Mouse (Mus musculus) cerebellum, adult 18-20 months (tissue): Measurements from ENCODE around the gene Psme2.

Source experiments
- DNase-seq, 2 experiments: peaks; one replicate each; pipeline ENCODE4 v3.0.0; 2021

The Psme2 gene

DNA sequence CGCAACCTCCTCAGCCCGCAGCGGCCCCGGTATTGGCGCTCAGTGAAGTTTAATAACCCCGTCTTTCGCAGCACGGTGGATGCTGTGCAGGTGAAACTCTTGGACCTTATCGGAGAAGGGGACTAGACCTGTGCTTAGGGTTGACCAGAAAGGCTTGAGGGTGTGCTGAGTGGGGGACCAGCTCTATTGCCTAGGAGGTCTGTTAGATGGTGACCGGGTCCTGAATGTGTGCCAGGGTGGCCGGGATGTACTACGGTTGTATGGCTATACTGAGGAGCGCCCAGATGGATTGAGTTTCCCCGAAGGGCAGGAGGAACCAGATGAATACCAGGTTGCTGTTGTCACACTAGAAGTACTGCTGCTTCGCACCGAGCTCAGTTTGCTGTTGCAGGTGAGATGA lies 1.3 kb upstream of the Psme2 start:
- DNase-seq, result peak; percentile 27 to 44

GRCm38 (mm10) chr14:55591331-55591891 lies 498 bp upstream of the Psme2 start, which contains the start of gene Rnf31:
TSS of gene Rnf31 (plus strand) at chr14:55591708.
- peak; percentile 92 to 97 for DNase-seq

DNA sequence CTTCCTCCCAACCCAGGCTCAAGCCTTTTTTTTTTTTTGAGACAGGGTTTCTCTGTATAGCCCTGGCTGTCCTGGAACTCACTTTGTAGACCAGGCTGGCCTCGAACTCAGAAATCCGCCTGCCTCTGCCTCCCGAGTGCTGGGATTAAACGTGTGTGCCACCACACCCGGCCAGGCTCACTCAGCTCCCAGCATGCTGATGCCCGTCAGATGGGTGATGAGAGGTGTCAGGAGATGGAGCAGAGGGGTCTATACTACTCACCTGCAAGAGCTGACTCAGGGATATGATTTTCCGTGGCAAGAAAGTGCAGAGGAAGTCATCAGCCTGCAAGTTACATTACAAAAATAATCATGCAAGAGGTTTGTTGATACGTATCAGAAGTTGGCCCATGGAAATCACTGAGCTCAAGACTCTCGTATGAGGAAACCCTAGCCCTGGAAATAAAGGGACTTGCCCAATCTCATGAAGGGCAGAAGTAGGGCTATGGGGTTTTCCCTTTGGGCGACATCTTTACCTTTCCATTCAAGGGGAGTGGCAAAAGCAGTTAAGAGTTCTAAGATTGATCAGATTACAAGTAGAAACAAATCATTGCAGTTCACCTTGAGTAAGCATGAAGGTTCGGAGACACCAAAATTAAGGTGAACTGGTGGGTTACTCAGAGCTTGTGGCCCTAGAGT lies 1.0 kb downstream of the Psme2 start:
- DNase-seq, result no peak

GRCm38 (mm10) chr14:55589271-55589670 lies 1.6 kb downstream of the Psme2 start:
- no peak for DNase-seq

DNA sequence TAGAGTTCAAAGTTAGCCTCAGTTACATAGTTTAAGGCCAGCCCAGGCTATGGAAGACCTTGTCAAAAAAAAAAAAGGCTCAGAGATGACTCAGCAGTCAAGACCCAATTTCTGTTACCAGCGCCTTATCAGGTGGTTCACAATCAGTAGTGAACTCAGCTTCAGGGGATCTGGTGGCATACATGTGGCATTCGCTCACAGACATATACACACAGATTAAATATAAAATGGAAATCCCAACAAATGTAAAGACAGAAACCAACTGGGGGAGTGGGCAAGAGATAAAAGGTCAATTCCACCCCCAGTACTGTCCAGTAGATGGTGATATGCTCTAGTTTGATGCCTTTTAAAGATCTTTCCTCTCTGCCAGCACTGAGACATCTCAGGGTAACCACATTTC lies 4.8 kb downstream of the Psme2 start:
- no peak for DNase-seq

DNA sequence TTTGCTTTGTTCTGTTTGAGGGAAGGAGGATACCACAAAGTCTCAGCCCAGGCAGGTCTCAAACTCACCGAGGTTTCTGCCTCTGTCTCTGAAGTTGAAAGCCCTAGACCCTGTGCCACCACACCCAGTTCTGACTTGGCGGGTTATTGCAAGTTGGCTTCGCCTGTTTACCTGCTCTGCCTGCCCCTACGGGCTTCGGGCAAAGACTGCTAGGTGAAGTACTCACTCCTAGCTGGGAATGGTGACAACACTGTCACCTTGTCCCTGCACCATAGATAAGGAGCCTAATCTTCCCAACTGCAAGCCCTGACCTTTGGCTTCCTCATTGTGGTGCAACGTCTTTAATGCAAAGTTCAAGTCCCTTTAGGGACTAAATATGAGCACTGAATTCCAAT lies 5.3 kb downstream of the Psme2 start:
- peak; percentile 18 to 31 for DNase-seq

DNA sequence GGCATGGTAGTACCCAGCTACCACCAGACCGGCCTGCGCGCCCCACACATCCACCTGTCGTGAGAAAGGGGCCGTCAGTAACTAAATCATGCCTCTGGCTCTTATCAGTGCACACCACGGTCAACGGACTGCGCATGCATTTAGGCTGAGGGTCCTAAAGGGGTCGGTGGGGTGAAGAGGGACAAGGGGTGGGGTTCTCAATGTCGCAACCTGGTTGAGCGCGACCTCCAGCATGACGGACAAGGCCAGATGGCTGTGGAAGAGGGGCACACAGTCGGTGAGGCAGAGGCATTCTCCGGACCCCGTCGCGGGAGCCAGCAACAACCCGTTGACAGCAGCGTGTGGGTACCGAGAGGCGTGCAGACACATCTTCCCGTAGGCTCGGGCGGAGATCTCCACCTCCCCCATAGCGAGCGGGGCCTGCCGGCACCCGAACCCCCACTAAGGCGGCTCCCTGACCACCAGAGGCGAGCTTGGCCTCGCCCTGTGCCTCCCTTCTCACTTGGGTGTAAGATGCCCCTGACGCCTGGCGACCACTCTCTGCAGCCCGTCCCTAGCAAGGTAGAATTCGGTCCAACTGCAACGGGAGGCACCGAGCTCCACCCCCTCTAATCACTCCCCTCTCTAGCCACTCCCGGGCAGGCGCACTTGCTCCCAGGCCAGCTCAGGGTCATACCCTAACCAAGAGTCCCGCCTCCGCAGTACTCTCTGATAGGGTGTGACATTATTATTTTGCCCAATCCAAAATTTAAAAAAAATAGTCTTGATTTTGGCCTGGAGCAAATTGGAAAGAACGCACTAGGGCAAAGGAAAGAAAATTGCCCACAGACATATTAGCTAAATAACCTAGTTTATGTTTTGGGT lies 6.0 kb downstream of the Psme2 start, which contains the start of gene Emc9:
Emc9 (minus strand) TSS at position 601 of the 864 bp plus-strand sequence.
- DNase-seq, result peak; percentile 80 to 92

DNA sequence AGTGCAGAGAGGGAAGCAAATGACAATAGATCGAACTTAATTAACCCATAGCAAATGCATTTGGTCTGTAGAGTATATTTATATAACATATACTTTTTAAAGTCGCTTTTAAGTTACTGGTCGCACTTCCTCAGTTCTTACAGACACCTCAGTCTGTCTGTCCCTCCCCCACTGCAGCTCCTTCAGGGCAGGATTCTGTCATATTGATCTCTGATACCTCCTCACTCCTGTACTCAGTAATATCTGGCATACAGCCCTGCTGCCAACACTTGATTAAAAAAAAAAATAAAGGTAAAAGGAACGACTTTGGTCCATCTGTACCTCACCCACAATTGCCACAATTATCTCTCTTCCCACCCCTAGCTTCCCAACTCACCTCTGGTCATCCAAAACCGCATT lies 6.6 kb downstream of the Psme2 start:
- DNase-seq, result no peak

- DNase-seq, result peak in 1 of 2 experiments; percentile 30
These were observed 8.8 kb downstream of the Psme2 start for GRCm38 (mm10) chr14:55581981-55582681.

DNA sequence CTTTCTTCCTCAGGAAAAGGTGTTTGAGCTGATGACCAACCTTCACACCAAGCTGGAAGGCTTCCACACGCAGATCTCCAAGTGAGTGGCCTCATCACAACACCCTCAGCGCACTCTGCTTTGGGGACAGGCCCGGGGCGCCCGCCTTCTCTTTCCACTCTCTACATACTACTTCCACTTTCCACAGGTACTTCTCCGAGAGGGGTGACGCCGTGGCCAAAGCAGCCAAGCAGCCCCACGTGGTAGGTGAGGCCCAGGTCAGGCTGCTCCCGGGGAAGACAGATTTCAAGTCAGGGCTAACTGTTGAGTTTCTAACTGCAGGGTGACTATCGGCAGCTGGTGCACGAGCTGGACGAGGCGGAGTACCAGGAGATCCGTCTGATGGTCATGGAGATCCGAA lies 10.2 kb downstream of the Psme2 start:
- DNase-seq, result no peak

GRCm38 (mm10) chr14:55579511-55580496 lies 11.1 kb downstream of the Psme2 start:
- DNase-seq, result no peak

DNA sequence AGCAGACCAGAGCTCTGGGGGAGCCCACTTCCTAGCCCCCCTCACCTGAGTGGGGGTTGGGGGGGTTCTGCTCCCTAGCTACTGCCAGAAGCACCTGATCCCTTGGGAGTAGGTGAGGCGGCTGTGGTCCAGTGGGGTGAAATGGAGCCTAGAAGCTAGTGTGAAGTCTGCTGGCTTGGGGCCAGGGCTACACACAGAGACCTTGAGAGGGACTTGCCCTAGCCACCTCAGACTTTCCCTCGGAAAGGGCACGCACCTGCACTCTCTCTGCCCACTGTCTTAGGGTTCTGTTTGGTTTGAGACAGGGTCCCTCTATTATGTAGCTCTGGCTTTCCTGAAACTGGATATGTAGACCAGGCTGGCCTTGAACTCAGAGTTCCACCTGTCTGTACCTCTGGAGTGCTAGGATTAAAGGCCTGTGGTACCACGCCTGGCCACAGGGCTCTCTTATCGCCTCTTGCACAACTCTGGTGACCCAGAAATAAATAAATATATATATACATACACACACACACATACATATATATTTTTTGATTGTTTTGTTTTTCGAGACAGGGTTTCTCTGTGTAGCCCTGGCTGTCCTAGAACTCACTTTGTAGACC lies 12.1 kb downstream of the Psme2 start:
- DNase-seq, result peak in 1 of 2 experiments; percentile 44

DNA sequence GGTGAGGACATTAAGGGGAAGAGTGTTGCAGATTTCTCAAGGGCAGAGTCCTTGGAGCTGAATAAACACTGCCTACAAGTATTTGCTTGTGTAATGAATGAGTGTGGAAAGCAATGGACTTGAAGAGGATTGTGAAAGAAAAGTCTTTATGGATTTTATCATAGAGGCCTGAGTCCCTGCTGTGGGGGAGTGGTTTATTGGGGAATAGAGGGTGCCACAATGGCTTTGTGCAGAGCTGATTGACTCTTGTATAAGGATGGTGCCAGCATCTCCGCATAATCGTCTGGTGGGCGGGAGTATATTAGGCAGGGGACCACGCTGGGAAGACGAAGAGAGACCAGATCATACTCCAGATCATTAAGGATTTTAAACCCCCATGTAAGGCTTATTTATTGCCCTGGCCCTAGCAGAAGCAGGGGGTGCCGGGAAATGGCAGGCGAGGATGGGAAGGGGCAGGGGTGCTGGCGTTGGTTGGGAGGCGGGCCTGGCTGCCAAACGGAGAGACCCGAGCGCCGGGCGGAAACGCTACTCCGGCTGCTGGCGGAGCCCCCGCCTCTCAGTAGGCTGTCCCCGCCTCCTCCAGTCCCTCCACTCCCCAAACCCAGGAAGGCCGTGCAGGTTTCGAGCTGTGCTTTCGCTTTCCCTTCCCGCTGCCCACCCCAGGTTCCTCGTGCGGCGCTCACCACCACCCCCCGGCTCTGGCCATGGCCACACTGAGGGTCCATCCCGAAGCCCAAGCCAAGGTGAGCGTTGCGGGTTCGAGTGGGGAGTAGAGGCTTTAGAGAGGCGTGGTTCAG lies 12.8 kb downstream of the Psme2 start, which contains the start of gene Psme1:
Psme1 (plus strand) TSS at position 253 of the 797 bp plus-strand sequence.
- DNase-seq, result peak; percentile 54 to 62

DNA sequence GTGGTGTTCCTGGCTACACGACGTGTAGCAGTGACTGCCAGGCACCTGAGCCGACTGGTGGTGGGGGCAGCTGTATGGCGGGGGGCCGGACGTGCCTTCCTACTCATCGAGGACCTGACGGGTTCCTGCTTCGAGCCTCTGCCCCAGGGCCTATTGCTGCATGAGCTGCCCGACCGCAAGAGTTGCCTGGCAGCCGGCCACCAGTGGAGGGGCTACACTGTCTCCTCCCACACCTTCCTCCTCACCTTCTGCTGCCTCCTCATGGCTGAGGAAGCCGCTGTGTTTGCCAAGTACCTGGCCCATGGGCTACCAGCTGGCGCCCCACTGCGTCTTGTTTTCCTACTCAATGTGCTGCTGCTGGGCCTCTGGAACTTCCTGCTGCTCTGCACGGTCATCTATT lies 14.5 kb downstream of the Psme2 start:
- no peak for DNase-seq

DNA sequence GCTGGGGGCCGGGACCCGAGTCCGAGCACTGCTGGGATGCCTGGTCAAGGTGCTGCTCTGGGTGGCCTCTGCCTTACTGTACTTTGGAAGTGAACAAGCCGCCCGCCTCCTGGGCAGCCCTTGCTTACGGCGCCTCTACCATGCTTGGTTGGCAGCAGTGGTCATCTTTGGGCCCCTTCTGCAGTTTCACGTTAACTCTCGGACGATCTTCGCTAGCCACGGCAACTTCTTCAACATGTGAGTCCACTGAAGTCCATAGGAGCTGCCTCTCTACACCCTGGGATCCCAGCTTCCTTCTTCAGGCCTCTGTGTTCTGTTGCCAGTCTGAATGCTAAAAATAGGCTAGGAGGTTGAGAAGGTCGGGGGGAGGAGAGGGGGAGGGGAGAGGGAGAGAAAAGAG lies 15.2 kb downstream of the Psme2 start:
- no peak for DNase-seq

DNA sequence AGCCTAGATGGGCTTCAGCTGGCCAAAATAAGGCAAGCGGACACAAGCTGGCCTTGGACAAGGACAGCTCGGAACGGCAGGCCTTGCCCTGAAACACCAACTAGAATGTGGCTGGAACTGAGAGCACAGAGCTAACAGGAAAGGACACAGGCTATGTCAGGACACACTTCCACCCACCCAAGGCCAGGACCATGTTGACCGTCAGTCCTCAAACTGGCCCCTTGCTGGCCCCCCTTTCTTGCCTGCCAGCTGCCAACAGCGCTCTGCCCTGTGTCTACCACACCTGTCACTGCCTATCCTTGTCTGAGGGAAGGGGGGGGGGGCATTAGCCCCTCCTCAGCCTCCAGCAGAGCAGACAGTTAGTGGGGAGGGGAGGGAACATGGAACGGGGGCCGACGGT lies 15.6 kb downstream of the Psme2 start, which contains the start of gene Fitm1:
Fitm1 (plus strand) TSS at position 316 of the 400 bp plus-strand sequence.
- DNase-seq, result no peak

DNA sequence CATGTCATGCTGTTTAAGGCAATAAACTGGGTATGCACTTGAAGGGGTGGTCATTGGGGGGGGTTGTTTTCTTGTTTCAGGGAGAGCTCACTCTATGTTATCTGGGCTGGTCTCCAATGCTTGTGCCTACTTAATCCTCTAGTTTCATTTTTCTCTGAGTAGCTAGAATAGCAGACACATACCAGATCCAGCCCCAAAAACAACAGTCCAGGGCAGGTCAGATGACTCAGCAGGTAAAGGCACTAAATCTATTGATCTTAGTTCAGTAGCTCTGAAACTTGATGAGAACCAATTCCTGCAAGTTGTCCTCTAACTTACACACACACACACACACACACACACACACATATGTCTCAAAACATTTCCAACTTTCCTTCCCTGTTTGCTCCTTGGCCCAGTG lies 19.2 kb downstream of the Psme2 start:
- DNase-seq, result no peak

DNA sequence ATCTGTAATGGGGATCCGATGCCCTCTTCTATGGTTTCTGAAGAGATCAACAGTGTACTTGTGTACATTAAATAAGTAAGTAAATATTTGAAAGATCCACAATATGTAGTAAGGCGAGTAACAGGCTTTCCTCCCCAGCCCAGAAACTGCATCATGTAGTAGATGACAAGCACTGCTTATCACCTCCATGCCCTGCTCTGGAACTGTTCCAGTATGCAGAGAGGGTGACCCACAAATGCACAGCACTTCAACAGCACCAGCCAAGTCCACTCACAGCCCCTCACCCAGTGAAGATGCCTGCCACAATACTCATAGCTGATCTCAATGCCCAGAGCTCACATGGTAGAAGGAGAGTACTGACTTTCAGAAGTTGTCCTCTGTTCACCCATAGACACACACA lies 20.3 kb downstream of the Psme2 start:
- DNase-seq, result no peak

DNA sequence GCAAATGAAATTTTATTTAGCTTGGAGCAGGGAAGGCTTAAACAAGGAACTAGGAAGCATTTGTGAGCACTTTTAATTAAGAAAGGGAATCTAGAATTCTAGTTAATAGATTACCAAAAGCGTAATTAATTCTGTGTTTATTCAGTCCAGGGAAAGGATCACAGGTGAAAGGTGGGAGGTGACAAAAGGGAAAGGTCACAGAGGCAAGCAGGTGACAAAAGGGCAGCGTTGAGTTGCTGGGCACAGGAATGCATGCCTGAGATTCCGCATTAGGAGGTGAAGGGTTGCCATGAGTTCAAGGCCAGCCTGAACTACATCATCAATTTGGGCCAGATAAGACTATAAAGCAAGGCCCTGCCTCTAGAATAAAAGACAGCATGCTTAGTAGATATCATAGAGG lies 23.4 kb downstream of the Psme2 start:
- DNase-seq, result no peak

DNA sequence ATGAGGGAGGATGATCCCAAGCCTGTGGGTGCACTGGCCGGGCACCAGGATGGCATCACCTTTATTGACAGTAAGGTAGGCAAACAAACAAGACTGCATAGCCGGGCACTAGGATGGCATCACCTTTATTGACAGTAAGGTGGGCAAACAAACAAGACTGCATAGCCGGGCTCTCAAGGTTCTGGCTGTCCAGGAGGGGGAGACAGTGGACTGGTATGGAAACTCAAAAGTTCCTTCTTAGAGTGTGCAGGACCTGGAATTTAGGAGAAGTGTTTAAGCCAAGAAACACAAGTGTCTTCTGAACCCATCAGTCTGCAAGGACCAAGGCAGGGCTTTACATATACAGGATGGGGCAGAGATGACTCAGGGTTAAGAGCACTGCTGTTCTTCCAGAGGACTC lies 25.2 kb downstream of the Psme2 start:
- DNase-seq, result no peak
